Mouse (Mus musculus) liver, embryonic 15.5 days (tissue): Measurements from ENCODE around the gene Cd2ap. TPM values are rescaled to one million over a fixed set of nuclear protein-coding genes. Genes with fewer than 3 reads are reported as not detected.

Experiments used
- ATAC-seq: fragments of 200-750 bp; cut with Nextera tagmentation; 2 replicates; pipeline ENCODE4 v1.8.0; 2017; ENCODE audit warnings: moderate number of reproducible peaks, mild to moderate bottlenecking, moderate library complexity; ENCODE audit not compliant: insufficient read depth
- H3K27ac ChIP-seq: fragments of 300-500 bp; sonication (generic); replicated peaks from 2 replicates; pipeline ENCODE4 v1.5.1; 2015; ENCODE audit warnings: mild to moderate bottlenecking, inconsistent platforms
- H3K27me3 ChIP-seq: fragments of 300-500 bp; sonication (generic); 2 replicates; pipeline ENCODE4 v1.6.1; 2015; ENCODE audit warnings: mild to moderate bottlenecking, inconsistent platforms
- H3K36me3 ChIP-seq: fragments of 300-500 bp; sonication (generic); replicated peaks from 2 replicates; pipeline ENCODE4 v1.6.1; 2015; ENCODE audit warnings: moderate library complexity, mild to moderate bottlenecking, inconsistent platforms
- H3K4me1 ChIP-seq: fragments of 300-500 bp; sonication (generic); replicated peaks from 2 replicates; pipeline ENCODE4 v1.6.1; 2015; ENCODE audit warnings: inconsistent platforms
- H3K4me2 ChIP-seq: fragments of 300-500 bp; sonication (generic); 2 replicates; pipeline ENCODE4 v1.6.1; 2015; ENCODE audit warnings: moderate library complexity, mild to moderate bottlenecking, inconsistent platforms
- H3K4me3 ChIP-seq: fragments of 300-500 bp; sonication (generic); replicated peaks from 2 replicates; pipeline ENCODE4 v1.5.1; 2015; ENCODE audit warnings: mild to moderate bottlenecking, inconsistent platforms
- H3K9ac ChIP-seq: fragments of 300-500 bp; sonication (generic); 2 replicates; pipeline ENCODE4 v1.6.1; 2015; ENCODE audit warnings: moderate library complexity, mild to moderate bottlenecking, inconsistent platforms
- H3K9me3 ChIP-seq: fragments of 300-500 bp; sonication (generic); replicated peaks from 2 replicates; pipeline ENCODE4 v1.6.1; 2016; ENCODE audit warnings: inconsistent platforms
- WGBS: fragments of 180-500 bp; shearing (Covaris S2); methylation state at CpG from one replicate; pipeline ENCODE4 v1.1.7; 2015; ENCODE audit warnings: mixed read lengths; ENCODE audit not compliant: insufficient replicate concordance; 5-methylcytosine and 5-hydroxymethylcytosine counted together
- polyA plus RNA-seq: library from polyadenylated mRNA; unstranded; fragments of >200 nt; fragmentation: Nextera tagmentation; extraction: Ambion mirVana; gene quantifications from 2 replicates; pipeline ENCODE4 v1.2.1, GENCODE M21; 2015

The Cd2ap gene
- polyA plus RNA-seq, 1 experiment from 2014 or later: 7.9 TPM

GRCm38 (mm10) chr17:42753791-42754190 is 122.7 kb downstream of the Cd2ap start:
- Histone ChIP-seq H3K27me3 (no peaks in the 10 kb centered on the region), H3K36me3 (no peaks in the 10 kb centered on the region), H3K27ac (no peak overlapping the region), H3K9me3 (no peaks in the 10 kb centered on the region), H3K9ac (no peak overlapping the region), H3K4me3 (no peak overlapping the region), H3K4me1 (no peaks in the 10 kb centered on the region), H3K4me2 (no peak overlapping the region)
- 44% methylated on average over 2 of the region's 2 CpGs for whole genome bisulfite sequencing
- ATAC-seq: no peak

- no peaks in the 10 kb centered on the region for H3K27me3 ChIP-seq
- no peaks in the 10 kb centered on the region for H3K9me3 ChIP-seq
- H3K4me1 ChIP-seq: no peaks in the 10 kb centered on the region
- H3K36me3 ChIP-seq: no peaks in the 10 kb centered on the region
- H3K9ac ChIP-seq: no peak overlapping the region
- WGBS: 57% methylated on average over 2 of the region's 2 CpGs
- H3K4me2 ChIP-seq: no peak overlapping the region
- ATAC-seq: peak; percentile 51; the same call in 1 of the 2 replicates
- H3K27ac ChIP-seq: no peak overlapping the region
- no peak overlapping the region for H3K4me3 ChIP-seq
Observed at GRCm38 (mm10) chr17:42752173-42752572, 124.3 kb downstream of the Cd2ap start.

GRCm38 (mm10) chr17:42745657-42746420 is 130.6 kb downstream of the Cd2ap start:
- no peaks in the 10 kb centered on the region for H3K9me3 ChIP-seq
- no peak overlapping the region for H3K27ac ChIP-seq
- ATAC-seq: no peak
- no peaks in the 10 kb centered on the region for H3K4me1 ChIP-seq
- no peak overlapping the region for H3K4me3 ChIP-seq
- no peak overlapping the region for H3K4me2 ChIP-seq
- no peaks in the 10 kb centered on the region for H3K36me3 ChIP-seq
- no peaks in the 10 kb centered on the region for H3K27me3 ChIP-seq
- H3K9ac ChIP-seq: no peak overlapping the region
- 55% methylated on average over 6 of the region's 6 CpGs for WGBS

Other genes with a start within 250 kb of the Cd2ap start
- 0.03 TPM in 1 of 2 replicates, not detected in the other for gene Adgrf4, start 184.4 kb downstream of the Cd2ap start, polyA plus RNA-seq
- gene Adgrf2, start 134.5 kb downstream of the Cd2ap start, polyA plus RNA-seq: not detected in 2 replicates
- 24.1 and 26.4 TPM in 2 replicates for gene Tnfrsf21, start 139.9 kb upstream of the Cd2ap start, polyA plus RNA-seq